Mouse (Mus musculus): ENCODE measurements around the gene 5830411N06Rik. TPM values are rescaled to one million over a fixed set of nuclear protein-coding genes. Genes with fewer than 3 reads are reported as not detected.

The 5830411N06Rik gene
- total RNA-seq, 2 experiments from 2014 or later, result 0.12 TPM; not detected in 1

- Histone ChIP-seq H3K4me3 (no peak overlapping the region), H3K27ac (no peak overlapping the region)
- no peak for TF ChIP-seq CTCF (conservative IDR thresholded peaks at IDR 0.05)
- no peak for DNase-seq (ENCODE audit: low spot score in 2 of 2)
Observed at GRCm38 (mm10) chr7:140253780-140254299, 6.8 kb downstream of the 5830411N06Rik start.

GRCm38 (mm10) chr7:140295746-140296145 is 48.7 kb downstream of the 5830411N06Rik start:
- DNase-seq (ENCODE audit: low spot score in 2 of 2), result no peak
- no peak overlapping the region for H3K4me3 ChIP-seq
- TF ChIP-seq CTCF (conservative IDR thresholded peaks at IDR 0.05), result no peak
- H3K27ac ChIP-seq, result no peak overlapping the region

GRCm38 (mm10) chr7:140296876-140297275 is 49.8 kb downstream of the 5830411N06Rik start:
- no peak for TF ChIP-seq CTCF (conservative IDR thresholded peaks at IDR 0.05)

GRCm38 (mm10) chr7:140299416-140299815 is 52.3 kb downstream of the 5830411N06Rik start:
- H3K4me3 ChIP-seq, result no peak overlapping the region
- no peak for TF ChIP-seq CTCF (conservative IDR thresholded peaks at IDR 0.05)
- no peak for DNase-seq (ENCODE audit: low spot score in 2 of 2)
- no peak overlapping the region for H3K27ac ChIP-seq

More at GRCm38 (mm10) chr7:140296876-140297275, 49.8 kb downstream of the 5830411N06Rik start:
- Histone ChIP-seq H3K27ac (no peak overlapping the region), H3K4me3 (no peak overlapping the region)
- DNase-seq (ENCODE audit: low spot score in 2 of 2), result no peak

- TF ChIP-seq CTCF (conservative IDR thresholded peaks at IDR 0.05), result no peak
- no peak overlapping the region for H3K27ac ChIP-seq
- no peak for DNase-seq (ENCODE audit: low spot score in 2 of 2)
- no peak overlapping the region for H3K4me3 ChIP-seq
Observed at GRCm38 (mm10) chr7:140319861-140320385, 72.8 kb downstream of the 5830411N06Rik start.

- DNase-seq (ENCODE audit: low spot score in 2 of 2), result no peak
- peak within 1 kb of the TSS; percentile 71 for H3K27ac ChIP-seq
- H3K4me3 ChIP-seq, result no peak within 1 kb of the TSS
- TF ChIP-seq CTCF (conservative IDR thresholded peaks at IDR 0.05), result no peak
Observed at GRCm38 (mm10) chr7:140320558-140320957, 73.5 kb downstream of the 5830411N06Rik start, which contains the start of gene Olfr525. Olfr525 (plus strand) TSS chr7:140320858.

GRCm38 (mm10) chr7:140321135-140321534 is 74.1 kb downstream of the 5830411N06Rik start:
- Histone ChIP-seq H3K4me3 (no peak overlapping the region), H3K27ac (peak overlapping the region; percentile 71; the same call in 1 of the 2 replicates)
- no peak for TF ChIP-seq CTCF (conservative IDR thresholded peaks at IDR 0.05)
- DNase-seq (ENCODE audit: low spot score in 2 of 2), result no peak

- no peak for DNase-seq (ENCODE audit: low spot score in 2 of 2)
- Histone ChIP-seq H3K27ac (no peak overlapping the region), H3K4me3 (no peak overlapping the region)
- TF ChIP-seq CTCF (conservative IDR thresholded peaks at IDR 0.05), result no peak
Observed at GRCm38 (mm10) chr7:140329766-140330304, 82.8 kb downstream of the 5830411N06Rik start.

- Histone ChIP-seq H3K4me3 (no peak within 1 kb of the TSS), H3K27ac (no peak within 1 kb of the TSS)
- no peak for DNase-seq (ENCODE audit: low spot score in 2 of 2)
- no peak for TF ChIP-seq CTCF (conservative IDR thresholded peaks at IDR 0.05)
Observed at GRCm38 (mm10) chr7:140333717-140334116, 86.6 kb downstream of the 5830411N06Rik start, which contains the start of gene Olfr527. Olfr527 (plus strand) TSS chr7:140334017.

Other genes with a start within 250 kb of the 5830411N06Rik start
- gene Zfp511, start 210.9 kb upstream of the 5830411N06Rik start, total RNA-seq (2021), result 10 to 100 TPM; 24.8 to 28.7 TPM
- gene Tubgcp2, start 210.6 kb upstream of the 5830411N06Rik start, total RNA-seq (2021), result 10 to 100 TPM; 39.9 to 40.6 TPM
- under 1 TPM in 1 of 2 experiments, not detected in 1; 0.15 TPM for gene Msx3, start 198.2 kb upstream of the 5830411N06Rik start, total RNA-seq (2021)
- 100 to 1,000 TPM; 255 to 267 TPM for gene Caly, start 164.7 kb upstream of the 5830411N06Rik start, total RNA-seq (2021)
- gene Prap1, start 153.9 kb upstream of the 5830411N06Rik start, total RNA-seq (2021), result not detected
- gene Fuom, start 144.8 kb upstream of the 5830411N06Rik start, total RNA-seq (2021), result 10 to 100 TPM; 46.6 to 48.5 TPM
- gene Paox, start 131.5 kb upstream of the 5830411N06Rik start, total RNA-seq (2021), result 1 to 10 TPM; 4.6 to 6.5 TPM
- gene Echs1, start 130.8 kb upstream of the 5830411N06Rik start, total RNA-seq (2021), result 10 to 100 TPM; 60.0 to 63.2 TPM
- 10 to 100 TPM; 27.8 to 27.9 TPM for gene Mtg1, start 109.7 kb upstream of the 5830411N06Rik start, total RNA-seq (2021)
- 100 to 1,000 TPM; 177 to 178 TPM for gene Sprn, start 92.4 kb upstream of the 5830411N06Rik start, total RNA-seq (2021)
- not detected for gene Olfr522, start 82.5 kb upstream of the 5830411N06Rik start, total RNA-seq (2021)
- under 1 TPM; 0.10 to 0.20 TPM for gene Olfr523, start 74.1 kb upstream of the 5830411N06Rik start, total RNA-seq (2021)
- gene Olfr524, start 41.3 kb upstream of the 5830411N06Rik start, total RNA-seq (2021), result not detected
- gene Cd163l1, start 29.0 kb upstream of the 5830411N06Rik start, total RNA-seq (2021), result under 1 TPM; 0.44 to 0.56 TPM
- not detected for gene Olfr525, start 73.6 kb downstream of the 5830411N06Rik start, total RNA-seq (2021)
- not detected for gene Olfr527, start 86.7 kb downstream of the 5830411N06Rik start, total RNA-seq (2021)
- not detected for gene Olfr60, start 114.4 kb downstream of the 5830411N06Rik start, total RNA-seq (2021)
- not detected for gene Olfr530, start 129.0 kb downstream of the 5830411N06Rik start, total RNA-seq (2021)
- gene Olfr531, start 155.6 kb downstream of the 5830411N06Rik start, total RNA-seq (2021), result not detected
- gene Olfr532, start 174.4 kb downstream of the 5830411N06Rik start, total RNA-seq (2021), result not detected
- gene Olfr533, start 216.1 kb downstream of the 5830411N06Rik start, total RNA-seq (2021), result not detected
- under 1 TPM; 0.20 to 0.25 TPM for gene Olfr535, start 236.9 kb downstream of the 5830411N06Rik start, total RNA-seq (2021)

All from layer of hippocampus, adult 2 months (tissue).